Mouse (Mus musculus): ENCODE measurements around the gene Gm21943. TPM values are rescaled to one million over a fixed set of nuclear protein-coding genes. Genes with fewer than 3 reads are reported as not detected.
"Not testable (repeated sequence)": the region's sequence is repeated elsewhere in the genome, so short reads cannot be mapped to it uniquely, and the experiment has no call there.

Gene Gm21943
- not detected in 2 replicates for total RNA-seq (2014; rRNA removed)
- not detected in 2 replicates for polyA plus RNA-seq (2012; rRNA removed)

DNA sequence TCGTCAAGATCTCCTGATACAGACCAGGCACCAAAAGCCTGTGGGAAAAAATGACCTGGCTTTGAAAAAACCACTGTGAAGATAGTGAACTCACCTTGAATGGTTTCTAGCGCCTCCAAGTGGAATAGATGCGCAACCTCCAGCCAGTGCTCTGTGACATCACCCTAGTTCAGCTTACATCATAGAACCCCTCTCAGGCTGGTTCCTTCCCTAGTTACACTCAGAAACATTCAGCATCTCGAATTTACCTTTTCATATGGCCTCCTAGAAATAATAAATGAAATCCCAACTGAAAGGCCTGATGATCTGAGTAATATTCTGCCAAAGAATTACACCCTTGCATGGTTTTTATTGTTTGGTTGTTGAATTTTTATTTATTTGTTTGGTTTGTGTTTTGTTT lies at the start of gene Gm21943:
Gene Gm21943, minus strand, starts transcription at position 101 of the 400 bp plus-strand sequence.
- H3K4me1 ChIP-seq (ENCODE audit: control insufficient read depth, insufficient read depth, low read length); H3K79me2 ChIP-seq (ENCODE audit: control insufficient read depth, insufficient read depth, low read length); DNase-seq (ENCODE audit: extremely low read depth, low read depth, low spot score); H3K9ac ChIP-seq (ENCODE audit: low read depth, low read length); H3K4me3 ChIP-seq (ENCODE audit: insufficient read depth, low read depth, low read length); H3K27ac ChIP-seq (replicated peaks; ENCODE audit: insufficient read depth, low read depth, low read length); H3K36me3 ChIP-seq (ENCODE audit: control insufficient read depth, insufficient read depth, low read length); H3K27me3 ChIP-seq (ENCODE audit: control insufficient read depth, insufficient read depth, low read length): not testable (repeated sequence)
- no CpG with 5 or more reads among the region's 4 CpGs for WGBS

Other genes with a start within 250 kb of the Gm21943 start
- gene Gm28961, start 172.0 kb upstream of the Gm21943 start, total RNA-seq (2014; rRNA removed) = not detected in 2 replicates
- not detected in 2 replicates for gene Gm28961, start 172.0 kb upstream of the Gm21943 start, polyA plus RNA-seq (2012; rRNA removed)